Mouse (Mus musculus) liver, adult 2 months (tissue): ENCODE results near the gene Tmem267.
"Not testable (repeated sequence)": the region's sequence is repeated elsewhere in the genome, so short reads cannot be mapped to it uniquely, and the experiment has no call there.

Experiments
- CTCF ChIP-seq: fragments of 200-500 bp; IDR thresholded peaks from 2 replicates; pipeline ENCODE4 v1.5.1; 2011; ENCODE audit warnings: low read depth, low read length, control low read depth
- POLR2A ChIP-seq: fragments of 200-500 bp; IDR thresholded peaks from 2 replicates; pipeline ENCODE4 v1.6.1; 2011; ENCODE audit warnings: low read length, control low read depth; ENCODE audit not compliant: insufficient read depth; ENCODE audit errors: extremely low read depth

DNA sequence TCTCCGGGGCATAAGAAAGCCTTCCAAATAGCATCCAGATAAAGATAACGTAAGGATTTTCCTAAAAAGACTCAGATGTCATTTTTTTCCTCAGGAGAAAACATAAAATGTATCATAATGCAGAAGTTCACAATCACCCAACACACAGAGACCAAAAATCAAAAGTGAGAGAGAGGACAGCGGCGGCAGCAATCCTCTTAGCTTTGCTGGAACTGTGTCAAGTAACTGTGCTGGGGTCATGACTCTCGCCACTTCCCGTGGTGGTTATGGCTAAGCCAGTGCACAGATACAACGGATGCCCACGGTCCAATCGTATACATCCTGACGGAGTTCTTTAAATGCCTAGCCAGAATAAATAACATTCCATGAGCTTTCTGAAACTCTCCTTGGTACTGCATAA lies 4.2 kb downstream of the Tmem267 start:
- not testable (repeated sequence) for TF ChIP-seq CTCF, POLR2A
